Mouse (Mus musculus): Measurements from ENCODE around the gene Ranbp10. TPM values are rescaled to one million over a fixed set of nuclear protein-coding genes. Genes with fewer than 3 reads are reported as not detected.
A peak's percentile ranks its signal among the peaks of the same experiment; 100 is the strongest.

The Ranbp10 gene
- polyA plus RNA-seq, 2 experiments: 37.0 to 60.6 TPM

DNA sequence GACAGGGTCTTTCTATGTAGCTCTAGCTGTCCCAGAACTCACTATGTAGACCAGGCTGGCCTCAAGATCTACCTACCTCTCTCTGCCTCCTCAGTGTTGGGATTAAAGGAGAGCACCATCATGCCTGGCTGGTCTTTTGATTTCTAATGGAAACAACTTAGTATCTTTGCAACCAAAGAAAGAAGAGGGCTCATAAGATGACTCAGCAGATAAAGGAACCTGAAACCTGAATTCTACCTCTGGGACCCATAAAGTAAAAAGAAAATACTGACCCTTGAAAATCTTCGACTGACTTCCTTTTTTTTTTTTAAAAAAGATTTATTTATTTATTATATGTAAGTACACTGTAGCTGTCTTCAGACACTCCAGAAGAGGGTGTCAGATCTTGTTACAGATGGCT is 21.2 kb downstream of the Ranbp10 start:
- Histone ChIP-seq H3K9me3 (ENCODE audit: control insufficient read depth, low read length) (no peaks in the 10 kb centered on the region), H3K9ac (replicated peaks) (no peak overlapping the region), H3K36me3 (replicated peaks; ENCODE audit: control insufficient read depth, insufficient read depth, low read depth) (peaks cover 70% of the 10 kb centered on the region), H3K4me2 (ENCODE audit: low read depth) (no peak overlapping the region), H3K4me3 (ENCODE audit: insufficient read depth in 1 of 2, low read depth in 2 of 2, low read length in 2 of 2) (no peak overlapping the region), H3K27ac (peak overlapping the region; percentile 46), H3K27me3 (ENCODE audit: control insufficient read depth, insufficient read depth, low read length) (no peaks in the 10 kb centered on the region), H3K4me1 (replicated peaks; ENCODE audit: control insufficient read depth in 2 of 2, insufficient read depth in 2 of 2, low read length in 1 of 2) (peaks cover 51 to 59% of the 10 kb centered on the region in 2 experiments)
- DNase-seq (ENCODE audit: low read depth in 3 of 3, low spot score in 3 of 3): no peak
- no peak for ATAC-seq (ENCODE audit: insufficient read depth)
- TF ChIP-seq EP300 (IDR thresholded peaks at IDR 0.05; ENCODE audit: low read depth): no peak
- TF ChIP-seq CTCF (IDR thresholded peaks at IDR 0.05; ENCODE audit: low read depth): no peak
- 45% methylated on average over 1 of the region's 1 CpGs for WGBS (ENCODE audit: insufficient replicate concordance)

DNA sequence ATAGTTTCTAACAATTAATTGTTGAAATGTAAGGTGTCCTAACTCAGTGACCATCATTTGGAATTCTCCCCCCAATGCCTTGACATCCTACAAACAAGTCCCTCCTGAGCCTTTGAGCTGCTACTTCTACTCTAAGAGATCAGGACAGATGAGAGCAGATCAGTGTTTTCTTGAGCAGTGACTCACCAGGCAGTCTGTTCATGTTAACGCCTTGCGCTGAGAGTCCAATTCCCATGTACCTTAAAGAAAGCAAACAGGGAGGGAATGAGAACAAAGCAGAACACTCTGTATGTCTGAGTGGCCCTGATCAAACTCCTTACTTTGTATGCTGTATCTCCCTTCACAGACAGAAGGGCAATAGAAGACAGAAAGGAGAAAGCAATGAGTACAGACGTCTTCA is 21.8 kb downstream of the Ranbp10 start:
- TF ChIP-seq EP300 (IDR thresholded peaks at IDR 0.05; ENCODE audit: low read depth) (no peak), CTCF (IDR thresholded peaks at IDR 0.05; ENCODE audit: low read depth) (no peak)
- Histone ChIP-seq H3K4me1 (replicated peaks; ENCODE audit: control insufficient read depth in 2 of 2, insufficient read depth in 2 of 2, low read length in 1 of 2) (peaks cover 51 to 59% of the 10 kb centered on the region in 2 experiments), H3K27me3 (ENCODE audit: control insufficient read depth, insufficient read depth, low read length) (no peaks in the 10 kb centered on the region), H3K4me3 (ENCODE audit: insufficient read depth in 1 of 2, low read depth in 2 of 2, low read length in 2 of 2) (no peak overlapping the region), H3K9ac (replicated peaks) (no peak overlapping the region; the same call in 1 of the 2 replicates), H3K4me2 (ENCODE audit: low read depth) (0 out of 2 replicates have a peak overlapping the region, but pooled peaks have one; percentile 2), H3K27ac (peak overlapping the region; percentile 46), H3K36me3 (replicated peaks; ENCODE audit: control insufficient read depth, insufficient read depth, low read depth) (peaks cover 70% of the 10 kb centered on the region), H3K9me3 (ENCODE audit: control insufficient read depth, low read length) (no peaks in the 10 kb centered on the region)
- WGBS (ENCODE audit: insufficient replicate concordance): 74% methylated on average over 3 of the region's 3 CpGs
- ATAC-seq (ENCODE audit: insufficient read depth): no peak
- no peak for DNase-seq (ENCODE audit: low read depth in 3 of 3, low spot score in 3 of 3)

DNA sequence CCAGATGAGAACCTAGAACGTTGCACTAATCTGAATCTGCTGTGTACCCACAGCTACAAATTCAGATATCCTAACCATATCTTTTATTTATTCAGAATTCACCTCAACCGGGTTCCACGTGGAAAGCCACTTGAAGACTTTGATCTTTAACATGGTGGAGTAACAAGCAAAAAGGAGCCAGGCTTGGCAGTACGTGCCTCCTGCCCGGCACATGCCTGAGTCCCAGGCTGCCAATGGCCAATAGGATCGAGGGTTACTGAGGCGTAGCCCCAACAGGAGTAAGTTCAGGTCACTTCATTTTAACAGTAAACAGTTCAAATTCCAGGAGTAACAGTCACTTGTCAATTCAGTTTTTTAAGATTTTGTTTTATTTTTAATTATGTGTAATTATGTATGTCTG is 22.4 kb downstream of the Ranbp10 start:
- Histone ChIP-seq H3K4me1 (replicated peaks; ENCODE audit: control insufficient read depth in 2 of 2, insufficient read depth in 2 of 2, low read length in 1 of 2) (peaks cover 54 to 61% of the 10 kb centered on the region in 2 experiments), H3K4me2 (ENCODE audit: low read depth) (peak overlapping the region; percentile 14; the same call in 1 of the 2 replicates), H3K27me3 (ENCODE audit: control insufficient read depth, insufficient read depth, low read length) (no peaks in the 10 kb centered on the region), H3K9me3 (ENCODE audit: control insufficient read depth, low read length) (no peaks in the 10 kb centered on the region), H3K27ac (peak overlapping the region; percentile 46), H3K36me3 (replicated peaks; ENCODE audit: control insufficient read depth, insufficient read depth, low read depth) (peaks cover 72% of the 10 kb centered on the region), H3K9ac (replicated peaks) (no peak overlapping the region), H3K4me3 (ENCODE audit: insufficient read depth in 1 of 2, low read depth in 2 of 2, low read length in 2 of 2) (no peak overlapping the region)
- TF ChIP-seq EP300 (IDR thresholded peaks at IDR 0.05; ENCODE audit: low read depth) (no peak), CTCF (IDR thresholded peaks at IDR 0.05; ENCODE audit: low read depth) (no peak)
- WGBS (ENCODE audit: insufficient replicate concordance): 86% methylated on average over 7 of the region's 7 CpGs
- ATAC-seq (ENCODE audit: insufficient read depth) (no peak), DNase-seq (ENCODE audit: low read depth in 3 of 3, low spot score in 3 of 3) (no peak)

DNA sequence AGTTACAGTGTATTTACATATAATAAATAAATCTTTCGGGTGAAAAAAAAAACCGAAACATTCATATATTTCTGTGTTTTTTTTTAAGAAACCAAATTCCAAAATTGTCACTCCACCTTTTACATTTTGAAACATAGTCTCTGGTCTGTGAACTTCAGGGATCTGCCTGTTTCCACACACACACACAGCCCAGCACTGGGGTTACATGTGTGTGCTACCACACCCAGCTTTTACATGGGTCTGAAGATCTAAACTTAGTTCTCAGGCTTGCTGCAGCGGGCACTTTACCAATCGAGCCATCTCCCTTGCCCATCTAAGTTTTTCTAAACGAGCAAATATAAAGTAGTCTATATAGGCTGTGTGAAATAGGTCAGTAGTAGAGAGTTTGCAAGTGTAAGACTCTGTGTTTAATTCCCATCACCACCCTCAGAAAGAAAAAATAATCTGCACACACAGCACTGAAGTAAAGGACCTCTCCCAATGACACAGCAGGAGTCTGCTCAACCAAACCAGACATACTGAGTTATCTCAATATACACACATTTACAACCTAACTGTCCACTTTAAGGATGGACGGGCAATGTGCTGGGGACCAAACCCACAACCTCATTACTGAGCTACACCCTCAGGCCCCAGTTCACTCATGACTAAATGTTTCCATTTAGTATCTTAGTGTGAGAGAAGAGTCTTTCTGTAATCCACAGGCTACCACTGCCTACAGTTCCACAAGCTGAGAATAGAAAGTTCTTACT is 25.8 kb downstream of the Ranbp10 start:
- H3K27ac ChIP-seq: peak overlapping the region; percentile 99
- peak overlapping the region; percentile 50 to 52 for H3K4me3 ChIP-seq (ENCODE audit: insufficient read depth in 1 of 2, low read depth in 2 of 2, low read length in 2 of 2)
- TF ChIP-seq CTCF (IDR thresholded peaks at IDR 0.05; ENCODE audit: low read depth) (no peak), EP300 (IDR thresholded peaks at IDR 0.05; ENCODE audit: low read depth) (peak; percentile 97)

DNA sequence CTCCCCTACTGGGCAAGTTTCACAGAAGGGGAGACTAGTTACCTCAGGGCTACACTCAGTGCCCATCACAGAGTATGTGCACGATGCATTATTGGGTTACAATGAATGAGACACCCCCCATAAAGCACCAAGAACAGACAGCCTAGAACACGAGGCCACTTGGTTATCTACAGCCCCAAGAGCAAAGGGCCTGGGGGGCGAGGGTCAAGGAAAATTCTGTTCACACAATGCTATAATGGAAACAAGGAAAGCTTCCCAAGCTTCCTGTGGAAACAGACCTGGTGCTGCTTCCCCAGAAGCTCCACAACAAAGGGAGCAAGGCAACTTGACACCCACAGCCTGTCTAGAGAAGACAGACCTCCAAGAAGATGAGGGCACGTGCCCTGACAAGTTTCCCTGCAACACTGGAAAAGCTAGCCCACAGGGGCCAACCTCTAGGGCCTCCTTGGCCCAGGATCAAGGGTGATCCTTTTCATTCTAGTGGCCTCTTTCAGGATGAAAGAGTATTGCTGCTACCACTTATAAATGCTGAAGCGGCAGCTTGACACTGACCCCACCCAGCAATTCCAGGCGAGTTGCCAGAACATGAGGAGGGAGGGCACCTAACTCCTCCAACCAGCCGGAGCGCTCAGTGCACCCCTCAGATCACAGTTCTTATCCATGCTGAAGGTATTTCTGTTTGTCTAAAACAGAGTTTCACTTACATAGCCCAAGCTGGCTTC is 27.9 kb downstream of the Ranbp10 start:
- ATAC-seq (ENCODE audit: insufficient read depth) (peak; percentile 22; the same call in 1 of the 2 replicates), DNase-seq (ENCODE audit: low read depth in 3 of 3, low spot score in 3 of 3) (peak; percentile 58 to 62 (median 62))
- H3K36me3 ChIP-seq (replicated peaks; ENCODE audit: control insufficient read depth, insufficient read depth, low read depth): peaks cover 71% of the 10 kb centered on the region
- WGBS (ENCODE audit: insufficient replicate concordance): 30% methylated on average over 8 of the region's 8 CpGs
- H3K4me3 ChIP-seq (ENCODE audit: insufficient read depth in 1 of 2, low read depth in 2 of 2, low read length in 2 of 2): peak overlapping the region in 1 of 2 experiments; percentile 50; a peak in 2 of 4 replicates
- peak overlapping the region; percentile 77 for H3K9ac ChIP-seq (replicated peaks)
- TF ChIP-seq CTCF (IDR thresholded peaks at IDR 0.05; ENCODE audit: low read depth) (no peak), EP300 (IDR thresholded peaks at IDR 0.05; ENCODE audit: low read depth) (peak; percentile 41; the same call in 1 of the 2 replicates)
- H3K27me3 ChIP-seq (ENCODE audit: control insufficient read depth, insufficient read depth, low read length): no peaks in the 10 kb centered on the region
- no peaks in the 10 kb centered on the region for H3K9me3 ChIP-seq (ENCODE audit: control insufficient read depth, low read length)
- peaks cover 73 to 78% of the 10 kb centered on the region in 2 experiments for H3K4me1 ChIP-seq (replicated peaks; ENCODE audit: control insufficient read depth in 2 of 2, insufficient read depth in 2 of 2, low read length in 1 of 2)
- peak overlapping the region; percentile 87 for H3K4me2 ChIP-seq (ENCODE audit: low read depth)
- peak overlapping the region; percentile 99 for H3K27ac ChIP-seq

More for the DNA sequence above, 25.8 kb downstream of the Ranbp10 start:
- H3K9me3 ChIP-seq (ENCODE audit: control insufficient read depth, low read length): no peaks in the 10 kb centered on the region
- peaks cover 62 to 67% of the 10 kb centered on the region in 2 experiments for H3K4me1 ChIP-seq (replicated peaks; ENCODE audit: control insufficient read depth in 2 of 2, insufficient read depth in 2 of 2, low read length in 1 of 2)
- WGBS (ENCODE audit: insufficient replicate concordance): 33% methylated on average over 6 of the region's 6 CpGs
- ATAC-seq (ENCODE audit: insufficient read depth) (peak; percentile 92), DNase-seq (ENCODE audit: low read depth in 3 of 3, low spot score in 3 of 3) (peak; percentile 84 to 90 (median 87))
- H3K9ac ChIP-seq (replicated peaks): peak overlapping the region; percentile 77
- H3K36me3 ChIP-seq (replicated peaks; ENCODE audit: control insufficient read depth, insufficient read depth, low read depth): peaks cover 69% of the 10 kb centered on the region
- peak overlapping the region; percentile 87 for H3K4me2 ChIP-seq (ENCODE audit: low read depth)
- H3K27me3 ChIP-seq (ENCODE audit: control insufficient read depth, insufficient read depth, low read length): no peaks in the 10 kb centered on the region
